Mouse (Mus musculus) embryonic facial prominence, embryonic 15.5 days (tissue): ENCODE data around the gene Xylt1. TPM values are rescaled to one million over a fixed set of nuclear protein-coding genes. Genes with fewer than 3 reads are reported as not detected.

Experiments used
- ATAC-seq: fragments of 200-750 bp; cut with Nextera tagmentation; 2 replicates; pipeline ENCODE4 v1.8.0; 2017; ENCODE audit warnings: low read depth, moderate TSS enrichment; ENCODE audit not compliant: insufficient number of reproducible peaks, low FRiP score, low TSS enrichment
- H3K27ac ChIP-seq: fragments of 300-500 bp; sonication (generic); replicated peaks from 2 replicates; pipeline ENCODE4 v1.5.1; 2015; ENCODE audit warnings: mild to moderate bottlenecking, inconsistent platforms
- H3K27me3 ChIP-seq: fragments of 300-500 bp; sonication (generic); 2 replicates; pipeline ENCODE4 v1.6.1; 2015; ENCODE audit warnings: inconsistent platforms
- H3K36me3 ChIP-seq: fragments of 300-500 bp; sonication (generic); 2 replicates; pipeline ENCODE4 v1.6.1; 2015; ENCODE audit warnings: mild to moderate bottlenecking, inconsistent platforms
- H3K4me1 ChIP-seq: fragments of 300-500 bp; sonication (generic); 2 replicates; pipeline ENCODE4 v1.6.1; 2015; ENCODE audit warnings: inconsistent platforms
- H3K4me2 ChIP-seq: fragments of 300-500 bp; sonication (generic); replicated peaks from 2 replicates; pipeline ENCODE4 v1.6.1; 2015; ENCODE audit warnings: mild to moderate bottlenecking, inconsistent platforms
- H3K4me3 ChIP-seq: fragments of 300-500 bp; sonication (generic); replicated peaks from 2 replicates; pipeline ENCODE4 v1.5.1; 2015; ENCODE audit warnings: mild to moderate bottlenecking, inconsistent platforms
- H3K9ac ChIP-seq: fragments of 300-500 bp; sonication (generic); 2 replicates; pipeline ENCODE4 v1.6.1; 2015; ENCODE audit warnings: inconsistent platforms
- H3K9me3 ChIP-seq: fragments of 300-500 bp; sonication (generic); replicated peaks from 2 replicates; pipeline ENCODE4 v1.6.1; 2016; ENCODE audit warnings: inconsistent platforms
- WGBS: fragments of 180-500 bp; shearing (Covaris S2); methylation state at CpG from one replicate; pipeline ENCODE4 v1.1.7; 2015; 5-methylcytosine and 5-hydroxymethylcytosine counted together
- polyA plus RNA-seq: library from polyadenylated mRNA; unstranded; fragments of >200 nt; fragmentation: Nextera tagmentation; extraction: Ambion mirVana; gene quantifications from 2 replicates; pipeline ENCODE4 v1.2.1, GENCODE M21; 2015

The Xylt1 gene
- polyA plus RNA-seq, 1 experiment from 2014 or later: 2.7 TPM

- no peaks in the 10 kb centered on the region for H3K9me3 ChIP-seq
- peak overlapping the region; percentile 88 for H3K4me2 ChIP-seq
- peak overlapping the region; percentile 83 for H3K27ac ChIP-seq
- H3K36me3 ChIP-seq: no peaks in the 10 kb centered on the region
- H3K27me3 ChIP-seq: peaks cover 15% of the 10 kb centered on the region
- peak; percentile 70 for ATAC-seq
- WGBS: 0% methylated on average over 57 of the region's 64 CpGs
- H3K4me3 ChIP-seq: peak overlapping the region; percentile 82
- H3K4me1 ChIP-seq: peaks cover 23% of the 10 kb centered on the region
- peak overlapping the region; percentile 74 for H3K9ac ChIP-seq
These were observed 606 bp downstream of the Xylt1 start for GRCm38 (mm10) chr7:117381188-117381981.

DNA sequence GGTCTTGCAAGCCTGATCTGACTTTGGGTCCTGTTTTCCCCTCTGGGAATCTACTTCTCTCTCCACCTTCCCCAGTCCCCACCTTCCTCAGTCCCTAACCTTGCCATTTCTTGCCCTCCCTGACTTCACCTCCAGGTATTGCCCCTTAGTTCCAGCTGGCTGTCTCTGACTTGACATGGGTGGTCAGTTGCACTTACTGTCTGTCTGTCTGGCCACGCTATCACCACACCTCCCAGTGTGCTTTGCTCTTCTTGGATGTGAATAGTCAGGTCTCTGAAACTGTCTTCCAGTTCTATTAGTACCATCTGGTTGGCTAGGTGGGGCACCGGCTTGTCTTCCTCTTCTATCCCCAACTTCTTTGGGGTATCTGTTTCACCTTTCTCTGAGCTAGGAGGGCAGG lies 1.2 kb downstream of the Xylt1 start:
- ATAC-seq: no peak
- 27% methylated on average over 2 of the region's 2 CpGs for WGBS

GRCm38 (mm10) chr7:117383147-117383940 lies 2.6 kb downstream of the Xylt1 start:
- 65% methylated on average over 7 of the region's 7 CpGs for WGBS
- ATAC-seq: no peak
- H3K4me2 ChIP-seq: peak overlapping the region; percentile 88
- no peak overlapping the region for H3K27ac ChIP-seq
- no peaks in the 10 kb centered on the region for H3K36me3 ChIP-seq
- H3K4me3 ChIP-seq: peak overlapping the region; percentile 82; the same call in 1 of the 2 replicates
- H3K27me3 ChIP-seq: peaks cover 11% of the 10 kb centered on the region
- H3K9ac ChIP-seq: no peak overlapping the region
- peaks cover 23% of the 10 kb centered on the region for H3K4me1 ChIP-seq
- H3K9me3 ChIP-seq: no peaks in the 10 kb centered on the region

More for the DNA sequence above, 1.2 kb downstream of the Xylt1 start:
- Histone ChIP-seq H3K4me3 (peak overlapping the region; percentile 82), H3K4me1 (peaks cover 23% of the 10 kb centered on the region), H3K27ac (no peak overlapping the region), H3K9ac (peak overlapping the region; percentile 74), H3K9me3 (no peaks in the 10 kb centered on the region), H3K36me3 (no peaks in the 10 kb centered on the region), H3K27me3 (peaks cover 15% of the 10 kb centered on the region), H3K4me2 (peak overlapping the region; percentile 88)

DNA sequence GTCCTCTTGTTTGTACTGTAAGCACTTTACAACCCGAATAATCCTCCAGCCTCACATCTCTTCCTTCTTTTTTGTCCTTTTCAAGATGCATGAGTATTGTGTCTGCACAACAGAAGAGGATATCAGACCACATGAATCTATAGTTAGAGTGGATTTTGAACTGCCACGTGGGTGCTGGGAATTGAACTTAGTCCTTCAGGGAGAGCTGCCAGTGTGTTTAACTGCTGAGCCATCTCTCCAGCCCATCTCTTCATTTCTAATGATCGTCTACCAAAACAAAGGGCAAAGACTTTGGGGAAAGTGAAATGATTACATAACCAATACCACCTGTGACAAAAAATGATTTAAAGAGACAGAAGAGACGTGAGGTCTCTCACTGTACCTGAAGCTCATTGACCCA lies 5.6 kb downstream of the Xylt1 start:
- Histone ChIP-seq H3K4me3 (no peak overlapping the region), H3K27ac (no peak overlapping the region), H3K4me1 (peaks cover 15% of the 10 kb centered on the region; the same call in 1 of the 2 replicates), H3K9me3 (no peaks in the 10 kb centered on the region), H3K9ac (no peak overlapping the region), H3K4me2 (no peak overlapping the region), H3K27me3 (no peaks in the 10 kb centered on the region), H3K36me3 (no peaks in the 10 kb centered on the region)
- no peak for ATAC-seq
- 58% methylated on average over 4 of the region's 4 CpGs for WGBS

- ATAC-seq: no peak
- 86% methylated on average over 9 of the region's 9 CpGs for WGBS
- no peak overlapping the region for H3K27ac ChIP-seq
- no peaks in the 10 kb centered on the region for H3K27me3 ChIP-seq
- H3K9me3 ChIP-seq: no peaks in the 10 kb centered on the region
- H3K4me1 ChIP-seq: no peaks in the 10 kb centered on the region
- H3K4me3 ChIP-seq: no peak overlapping the region
- no peak overlapping the region for H3K4me2 ChIP-seq
- no peak overlapping the region for H3K9ac ChIP-seq
- H3K36me3 ChIP-seq: no peaks in the 10 kb centered on the region
These were observed 7.7 kb downstream of the Xylt1 start for GRCm38 (mm10) chr7:117388284-117388988.

DNA sequence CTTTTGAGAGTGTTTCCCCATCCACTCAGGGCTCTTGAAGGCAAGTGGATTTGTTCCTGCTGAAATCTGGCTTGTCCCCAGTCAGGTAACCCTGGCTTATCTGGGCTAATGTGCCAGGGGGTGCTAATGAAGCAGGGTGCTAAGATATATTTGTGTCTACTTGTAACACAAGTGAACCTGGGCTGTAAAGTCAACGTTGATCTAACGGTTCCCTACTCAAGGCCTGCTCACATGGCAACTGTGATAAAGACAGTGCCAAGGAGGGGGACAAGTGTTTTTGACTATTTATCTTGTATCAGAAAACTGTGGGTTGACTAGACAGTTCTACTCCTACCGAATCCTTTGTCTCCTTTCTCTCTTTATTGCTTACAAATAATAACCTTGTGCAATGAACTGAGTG lies 8.3 kb downstream of the Xylt1 start:
- Histone ChIP-seq H3K9ac (no peak overlapping the region), H3K4me3 (no peak overlapping the region), H3K27me3 (no peaks in the 10 kb centered on the region), H3K4me2 (no peak overlapping the region), H3K4me1 (no peaks in the 10 kb centered on the region), H3K27ac (no peak overlapping the region), H3K36me3 (no peaks in the 10 kb centered on the region), H3K9me3 (no peaks in the 10 kb centered on the region)
- no peak for ATAC-seq
- 93% methylated on average over 3 of the region's 3 CpGs for WGBS

DNA sequence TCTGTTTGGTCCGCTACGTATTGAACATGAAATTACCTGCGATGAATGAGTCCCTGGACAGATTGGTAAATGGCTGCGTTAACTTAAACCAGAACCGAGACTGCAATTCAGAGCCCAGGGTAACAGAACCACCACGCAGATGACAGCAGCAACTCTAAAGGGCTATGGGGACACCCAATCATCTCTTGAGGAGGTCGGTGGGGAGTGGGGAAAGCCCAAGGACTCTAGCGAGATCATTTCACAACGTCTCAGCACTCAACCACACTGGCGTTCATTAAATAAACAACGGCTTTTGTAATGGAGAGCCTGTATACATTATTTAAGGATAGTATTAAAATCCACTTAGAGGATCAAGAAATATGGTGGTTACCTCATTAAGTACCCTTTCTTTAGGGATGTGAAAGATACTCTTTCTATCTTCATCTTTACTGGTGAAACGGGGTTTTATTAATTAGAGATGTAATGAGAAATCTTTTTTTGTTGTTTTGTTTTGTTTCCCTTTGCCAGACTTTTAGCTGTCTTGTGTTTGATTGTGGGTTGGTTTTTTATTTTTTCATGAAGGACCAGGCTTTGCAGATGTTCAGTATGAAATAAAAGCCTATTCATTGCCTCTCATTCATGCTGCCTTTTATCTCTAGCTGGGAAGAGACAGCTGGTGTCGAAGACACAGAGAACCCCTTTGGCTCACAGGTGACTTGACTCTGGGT lies 12.2 kb downstream of the Xylt1 start:
- H3K27ac ChIP-seq: no peak overlapping the region
- WGBS: 74% methylated on average over 13 of the region's 13 CpGs
- H3K4me2 ChIP-seq: no peak overlapping the region
- no peak overlapping the region for H3K4me3 ChIP-seq
- no peak for ATAC-seq
- H3K9me3 ChIP-seq: no peaks in the 10 kb centered on the region
- 0 out of 2 replicates have a peak, but pooled peaks cover 5% of the 10 kb centered on the region for H3K4me1 ChIP-seq
- H3K27me3 ChIP-seq: no peaks in the 10 kb centered on the region
- no peak overlapping the region for H3K9ac ChIP-seq
- H3K36me3 ChIP-seq: no peaks in the 10 kb centered on the region

- WGBS: 71% methylated on average over 4 of the region's 4 CpGs
These were observed 13.2 kb downstream of the Xylt1 start for GRCm38 (mm10) chr7:117393976-117394375.

DNA sequence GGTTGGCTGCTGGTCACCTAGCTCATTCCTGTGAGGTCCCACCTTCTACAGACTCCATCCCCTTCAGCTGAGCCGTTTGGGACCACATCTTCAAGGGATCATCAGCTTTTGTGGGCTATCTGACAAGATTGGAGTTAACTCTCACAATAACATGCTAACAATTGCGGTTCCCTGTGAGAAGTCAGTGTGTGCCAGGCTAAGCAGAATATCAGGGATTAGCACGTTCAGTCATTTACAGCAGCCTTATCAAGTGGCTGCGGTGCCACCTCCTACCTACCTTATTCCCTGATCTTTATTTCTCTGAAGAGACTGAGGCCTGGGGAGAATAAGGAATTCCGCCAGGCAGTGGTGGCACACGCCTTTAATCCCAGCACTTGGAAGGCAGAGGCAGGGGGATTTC lies 13.6 kb downstream of the Xylt1 start:
- no peak overlapping the region for H3K4me2 ChIP-seq
- WGBS: 89% methylated on average over 6 of the region's 6 CpGs
- H3K4me1 ChIP-seq: 0 out of 2 replicates have a peak, but pooled peaks cover 5% of the 10 kb centered on the region

More at GRCm38 (mm10) chr7:117393976-117394375, 13.2 kb downstream of the Xylt1 start:
- no peaks in the 10 kb centered on the region for H3K36me3 ChIP-seq
- no peak overlapping the region for H3K4me3 ChIP-seq
- H3K4me1 ChIP-seq: 0 out of 2 replicates have a peak, but pooled peaks cover 5% of the 10 kb centered on the region
- H3K9ac ChIP-seq: no peak overlapping the region
- H3K4me2 ChIP-seq: no peak overlapping the region
- no peak overlapping the region for H3K27ac ChIP-seq
- H3K9me3 ChIP-seq: no peaks in the 10 kb centered on the region
- no peaks in the 10 kb centered on the region for H3K27me3 ChIP-seq
- no peak for ATAC-seq

GRCm38 (mm10) chr7:117395511-117395910 lies 14.7 kb downstream of the Xylt1 start:
- WGBS: 67% methylated on average over 6 of the region's 6 CpGs
- H3K9me3 ChIP-seq: no peaks in the 10 kb centered on the region
- ATAC-seq: no peak
- H3K27ac ChIP-seq: no peak overlapping the region
- no peaks in the 10 kb centered on the region for H3K27me3 ChIP-seq
- no peaks in the 10 kb centered on the region for H3K36me3 ChIP-seq
- no peak overlapping the region for H3K9ac ChIP-seq
- no peak overlapping the region for H3K4me2 ChIP-seq
- 0 out of 2 replicates have a peak, but pooled peaks cover 5% of the 10 kb centered on the region for H3K4me1 ChIP-seq
- no peak overlapping the region for H3K4me3 ChIP-seq

More for the DNA sequence above, 13.6 kb downstream of the Xylt1 start:
- Histone ChIP-seq H3K4me3 (no peak overlapping the region), H3K27ac (no peak overlapping the region), H3K36me3 (no peaks in the 10 kb centered on the region), H3K9ac (no peak overlapping the region), H3K27me3 (no peaks in the 10 kb centered on the region), H3K9me3 (no peaks in the 10 kb centered on the region)
- no peak for ATAC-seq
